Mouse (Mus musculus) stomach, postnatal 0 days (tissue): ENCODE measurements around the gene Osgepl1. TPM values are rescaled to one million over a fixed set of nuclear protein-coding genes. Genes with fewer than 3 reads are reported as not detected.

Experiments used
- ATAC-seq: fragments of 200-750 bp; cut with Nextera tagmentation; 2 replicates; pipeline ENCODE4 v1.8.0; 2017; ENCODE audit not compliant: low FRiP score, low TSS enrichment
- DNase-seq: peaks from one replicate; pipeline ENCODE4 v3.0.0-alpha.2; 2016; ENCODE audit warnings: low spot score
- H3K27ac ChIP-seq: fragments of 300-500 bp; sonication (generic); replicated peaks from 2 replicates; pipeline ENCODE4 v1.5.1; 2014; ENCODE audit warnings: mild to moderate bottlenecking, control low read depth
- H3K27me3 ChIP-seq: fragments of 300-500 bp; sonication (generic); 2 replicates; pipeline ENCODE4 v1.6.1; 2014; ENCODE audit warnings: low read length; ENCODE audit not compliant: control insufficient read depth, insufficient read depth
- H3K36me3 ChIP-seq: fragments of 300-500 bp; sonication (generic); 2 replicates; pipeline ENCODE4 v1.6.1; 2014; ENCODE audit warnings: low read length, mixed read lengths; ENCODE audit not compliant: control insufficient read depth, insufficient read depth
- H3K4me1 ChIP-seq: fragments of 300-500 bp; sonication (generic); replicated peaks from 2 replicates; pipeline ENCODE4 v1.6.1; 2014; ENCODE audit warnings: antibody characterized with exemption; ENCODE audit not compliant: control insufficient read depth, insufficient read depth
- H3K4me2 ChIP-seq: fragments of 300-500 bp; sonication (generic); replicated peaks from 2 replicates; pipeline ENCODE4 v1.6.1; 2014; ENCODE audit warnings: low read depth, mild to moderate bottlenecking, control low read depth, moderate library complexity
- H3K4me3 ChIP-seq: fragments of 300-500 bp; sonication (generic); 2 replicates; pipeline ENCODE4 v1.5.1; 2014; ENCODE audit warnings: low read depth, low read length, control low read depth
- H3K9ac ChIP-seq: fragments of 300-500 bp; sonication (generic); 2 replicates; pipeline ENCODE4 v1.6.1; 2014; ENCODE audit warnings: mild to moderate bottlenecking, low read length, control low read depth, mixed read lengths
- H3K9me3 ChIP-seq: fragments of 300-500 bp; sonication (generic); 2 replicates; pipeline ENCODE4 v1.6.1; 2016; ENCODE audit warnings: low read length; ENCODE audit not compliant: control insufficient read depth
- CTCF ChIP-seq: IDR thresholded peaks from 2 replicates; pipeline ENCODE4 v1.5.1; 2016; ENCODE audit warnings: antibody characterized with exemption, low read depth, mild to moderate bottlenecking, moderate library complexity
- EP300 ChIP-seq: optimal IDR thresholded peaks from 2 replicates; pipeline ENCODE3; 2016; ENCODE audit warnings: antibody characterized with exemption
- polyA plus RNA-seq: library from polyadenylated mRNA; unstranded; fragments of >200 nt; fragmentation: Nextera tagmentation; extraction: Ambion mirVana; gene quantifications from 2 replicates; pipeline ENCODE4 v1.2.1, GENCODE M21; 2015

Gene Osgepl1
- polyA plus RNA-seq, 1 experiment from 2014 or later = 16.7 TPM

GRCm38 (mm10) chr1:53358988-53359387 is 45.6 kb downstream of the Osgepl1 start:
- Histone ChIP-seq H3K27ac (no peak overlapping the region), H3K4me2 (no peak overlapping the region), H3K9me3 (no peaks in the 10 kb centered on the region), H3K9ac (no peak overlapping the region), H3K4me3 (no peak overlapping the region), H3K36me3 (no peaks in the 10 kb centered on the region), H3K4me1 (no peaks in the 10 kb centered on the region), H3K27me3 (no peaks in the 10 kb centered on the region)
- ATAC-seq (no peak), DNase-seq (no peak)
- TF ChIP-seq CTCF (no peak), EP300 (no peak)

Other genes with a start within 250 kb of the Osgepl1 start
- gene 1700019A02Rik, start 126.0 kb upstream of the Osgepl1 start, polyA plus RNA-seq = not detected in 2 replicates
- 4.7 TPM in 2 replicates for gene Pms1, start 16.6 kb upstream of the Osgepl1 start, polyA plus RNA-seq
- 29.6 and 29.8 TPM in 2 replicates for gene Ormdl1, start 16.5 kb upstream of the Osgepl1 start, polyA plus RNA-seq
- gene Gm28778, start 16.5 kb upstream of the Osgepl1 start, polyA plus RNA-seq = 0.23 TPM in 1 of 2 replicates, not detected in the other
- gene Asdurf, start 39.0 kb downstream of the Osgepl1 start, polyA plus RNA-seq = 2.8 and 13.4 TPM in 2 replicates
- 0.27 and 0.35 TPM in 2 replicates for gene Gm28551, start 39.0 kb downstream of the Osgepl1 start, polyA plus RNA-seq
- gene Asnsd1, start 39.1 kb downstream of the Osgepl1 start, polyA plus RNA-seq = 44.0 and 48.8 TPM in 2 replicates